Mouse (Mus musculus): ENCODE measurements at regions not wholly inside any gene's neighbourhood (a gene's known extent, or its start where the extent isn't known, plus 50 kb on each side); places are given as distances from the start of the nearest gene placed in this dataset.

DNA sequence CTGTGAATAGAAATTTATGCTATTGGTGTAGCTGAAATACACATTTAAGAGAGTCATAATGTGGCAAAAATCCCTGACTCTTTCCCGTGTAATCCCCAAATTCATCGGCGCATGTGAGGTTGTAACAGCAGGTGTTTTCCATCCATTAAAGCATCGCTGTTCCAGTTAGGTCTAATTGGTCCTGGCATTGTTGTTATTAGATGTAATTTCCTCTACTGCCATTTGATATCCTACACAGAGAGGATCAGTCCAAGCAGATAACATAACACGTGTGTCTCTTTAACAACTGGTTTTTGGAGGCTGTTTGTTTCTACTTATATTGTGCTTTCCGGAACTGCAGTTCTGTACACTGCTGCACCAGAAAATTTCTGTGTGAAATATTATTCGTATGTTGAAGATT lies 101.8 kb downstream of the Vgll3 start:
- WGBS: 81% methylated on average over 7 of the region's 7 CpGs
- Histone ChIP-seq H3K27ac (no peak overlapping the region), H3K4me1 (replicated peaks) (no peaks in the 10 kb centered on the region), H3K9me3 (no peaks in the 10 kb centered on the region), H3K4me3 (no peak overlapping the region), H3K36me3 (no peaks in the 10 kb centered on the region), H3K27me3 (ENCODE audit: insufficient read depth, poor library complexity, severe bottlenecking) (no peaks in the 10 kb centered on the region)
- no peak for DNase-seq (ENCODE audit: low spot score)

GRCm38 (mm10) chr16:65925986-65926385 lies 110.9 kb downstream of the Vgll3 start:
- Histone ChIP-seq H3K27ac (no peak overlapping the region), H3K9me3 (no peaks in the 10 kb centered on the region), H3K27me3 (ENCODE audit: insufficient read depth, poor library complexity, severe bottlenecking) (no peaks in the 10 kb centered on the region), H3K36me3 (no peaks in the 10 kb centered on the region), H3K4me3 (no peak overlapping the region), H3K4me1 (replicated peaks) (no peaks in the 10 kb centered on the region)
- WGBS: 85% methylated on average over 1 of the region's 1 CpGs
- DNase-seq (ENCODE audit: low spot score): no peak

- peaks cover 4% of the 10 kb centered on the region for H3K4me1 ChIP-seq (replicated peaks)
- no peaks in the 10 kb centered on the region for H3K36me3 ChIP-seq
- no peaks in the 10 kb centered on the region for H3K9me3 ChIP-seq
- DNase-seq (ENCODE audit: low spot score): no peak
- no peak overlapping the region for H3K4me3 ChIP-seq
- WGBS: 85% methylated on average over 4 of the region's 4 CpGs
- no peaks in the 10 kb centered on the region for H3K27me3 ChIP-seq (ENCODE audit: insufficient read depth, poor library complexity, severe bottlenecking)
- no peak overlapping the region for H3K27ac ChIP-seq
These were observed 148.8 kb downstream of the Vgll3 start for GRCm38 (mm10) chr16:65963829-65964228.

DNA sequence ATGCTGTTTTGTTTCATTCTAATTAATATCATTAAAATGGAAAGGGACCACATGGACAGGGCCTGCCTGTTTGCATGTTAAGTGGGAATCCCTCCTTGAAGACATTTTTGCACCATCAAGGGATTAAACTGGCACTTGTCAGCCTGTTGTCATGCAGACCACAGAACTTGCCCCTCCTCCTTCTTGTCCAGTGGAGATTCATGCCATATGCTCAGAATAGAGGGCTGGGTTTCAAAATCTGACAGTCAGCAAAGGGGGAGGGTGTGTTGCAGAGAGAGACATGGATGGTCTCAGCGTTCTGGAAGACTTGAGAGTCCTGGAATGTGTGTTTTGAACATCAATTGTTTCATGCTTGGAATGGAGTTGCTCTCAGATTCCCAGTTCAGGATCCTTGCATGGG lies 149.2 kb downstream of the Vgll3 start:
- DNase-seq (ENCODE audit: low spot score): no peak
- WGBS: 41% methylated on average over 1 of the region's 1 CpGs

DNA sequence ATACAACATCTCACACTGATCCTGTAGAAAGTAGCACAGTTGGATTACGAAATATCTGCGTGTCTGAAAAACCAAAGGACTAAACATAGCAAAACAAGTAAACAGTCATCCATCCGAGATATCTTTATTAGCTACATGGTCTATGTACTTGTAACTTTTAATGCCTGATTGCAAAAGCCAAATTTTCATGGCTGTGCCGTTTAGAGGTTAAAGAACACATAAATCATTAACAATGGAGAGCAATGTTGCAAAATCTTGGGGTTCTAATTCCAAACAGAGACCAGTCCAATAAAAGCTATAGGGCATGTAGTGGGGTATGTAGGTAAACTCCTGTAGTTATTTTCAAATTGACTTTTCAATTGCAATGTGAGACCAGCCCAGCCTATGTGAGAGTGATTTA lies 162.0 kb downstream of the Vgll3 start:
- no peak overlapping the region for H3K27ac ChIP-seq
- no peak for DNase-seq (ENCODE audit: low spot score)
- H3K36me3 ChIP-seq: no peaks in the 10 kb centered on the region
- no peak overlapping the region for H3K4me3 ChIP-seq
- H3K4me1 ChIP-seq (replicated peaks): no peaks in the 10 kb centered on the region
- H3K9me3 ChIP-seq: no peaks in the 10 kb centered on the region
- no peaks in the 10 kb centered on the region for H3K27me3 ChIP-seq (ENCODE audit: insufficient read depth, poor library complexity, severe bottlenecking)
- 88% methylated on average over 4 of the region's 4 CpGs for whole genome bisulfite sequencing

More for the DNA sequence above, 149.2 kb downstream of the Vgll3 start:
- Histone ChIP-seq H3K4me1 (replicated peaks) (peaks cover 4% of the 10 kb centered on the region), H3K27me3 (ENCODE audit: insufficient read depth, poor library complexity, severe bottlenecking) (no peaks in the 10 kb centered on the region), H3K36me3 (no peaks in the 10 kb centered on the region), H3K27ac (no peak overlapping the region), H3K9me3 (no peaks in the 10 kb centered on the region), H3K4me3 (no peak overlapping the region)

DNA sequence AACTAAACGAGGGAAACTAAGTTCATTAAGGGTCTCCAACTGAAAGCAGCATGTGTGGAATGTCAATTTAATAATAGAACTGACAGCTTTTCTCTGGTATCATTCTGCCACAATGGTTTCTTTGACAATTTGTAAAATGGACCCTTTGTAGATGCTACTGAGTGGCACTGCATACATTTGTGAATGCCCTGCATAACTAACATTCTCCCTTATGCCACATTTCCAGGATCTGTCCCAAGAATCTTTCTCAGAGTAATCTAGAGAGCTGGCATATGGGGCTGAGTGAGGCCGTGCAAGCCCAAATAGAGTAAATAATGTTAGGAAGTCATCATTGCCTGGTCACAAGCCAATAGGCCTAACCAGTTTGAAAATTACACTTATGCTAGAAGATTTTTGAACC lies 172.1 kb downstream of the Vgll3 start:
- Histone ChIP-seq H3K4me3 (no peak overlapping the region), H3K9me3 (no peaks in the 10 kb centered on the region), H3K4me1 (replicated peaks) (peaks cover 13% of the 10 kb centered on the region; the same call in 1 of the 2 replicates), H3K27me3 (ENCODE audit: insufficient read depth, poor library complexity, severe bottlenecking) (no peaks in the 10 kb centered on the region), H3K36me3 (no peaks in the 10 kb centered on the region), H3K27ac (no peak overlapping the region)
- no peak for DNase-seq (ENCODE audit: low spot score)
- WGBS: 33% methylated on average over 2 of the region's 2 CpGs

- Histone ChIP-seq H3K9me3 (no peaks in the 10 kb centered on the region), H3K36me3 (no peaks in the 10 kb centered on the region), H3K4me3 (no peak overlapping the region), H3K27me3 (ENCODE audit: insufficient read depth, poor library complexity, severe bottlenecking) (no peaks in the 10 kb centered on the region), H3K27ac (no peak overlapping the region), H3K4me1 (replicated peaks) (no peaks in the 10 kb centered on the region)
- WGBS: 91% methylated on average over 1 of the region's 1 CpGs
- DNase-seq (ENCODE audit: low spot score): no peak
These were observed 184.3 kb downstream of the Vgll3 start for GRCm38 (mm10) chr16:65999343-65999742.

- no peaks in the 10 kb centered on the region for H3K4me1 ChIP-seq (replicated peaks)
- no peaks in the 10 kb centered on the region for H3K27me3 ChIP-seq (ENCODE audit: insufficient read depth, poor library complexity, severe bottlenecking)
- DNase-seq (ENCODE audit: low spot score): no peak
- no peaks in the 10 kb centered on the region for H3K36me3 ChIP-seq
- no peaks in the 10 kb centered on the region for H3K9me3 ChIP-seq
- no peak overlapping the region for H3K4me3 ChIP-seq
- WGBS: 87% methylated on average over 6 of the region's 6 CpGs
- no peak overlapping the region for H3K27ac ChIP-seq
These were observed 185.7 kb downstream of the Vgll3 start for GRCm38 (mm10) chr16:66000728-66001273.

DNA sequence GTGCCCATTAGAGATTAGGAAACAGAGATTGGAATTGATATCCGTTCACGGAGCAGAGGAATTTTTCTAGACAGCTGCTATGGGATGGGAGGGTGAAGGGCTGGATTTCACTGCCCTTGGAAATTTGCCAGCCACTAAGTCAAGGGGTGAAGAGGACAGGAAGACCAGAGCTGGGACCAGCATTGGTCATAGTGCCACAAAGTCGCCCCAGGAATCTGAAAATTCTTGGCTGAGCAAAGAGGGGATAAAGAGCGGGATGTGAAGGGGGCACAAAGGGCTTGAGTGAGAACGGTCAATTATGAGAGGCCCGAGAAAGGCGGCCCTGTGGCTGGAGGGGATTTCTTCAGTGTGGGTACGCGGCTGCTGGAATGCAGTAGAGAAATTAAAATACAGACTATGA lies 189.6 kb downstream of the Vgll3 start:
- Histone ChIP-seq H3K9me3 (no peaks in the 10 kb centered on the region), H3K4me3 (no peak overlapping the region), H3K4me1 (replicated peaks) (no peaks in the 10 kb centered on the region), H3K27ac (no peak overlapping the region), H3K36me3 (no peaks in the 10 kb centered on the region), H3K27me3 (ENCODE audit: insufficient read depth, poor library complexity, severe bottlenecking) (no peaks in the 10 kb centered on the region)
- DNase-seq (ENCODE audit: low spot score): no peak
- 82% methylated on average over 9 of the region's 9 CpGs for WGBS

DNA sequence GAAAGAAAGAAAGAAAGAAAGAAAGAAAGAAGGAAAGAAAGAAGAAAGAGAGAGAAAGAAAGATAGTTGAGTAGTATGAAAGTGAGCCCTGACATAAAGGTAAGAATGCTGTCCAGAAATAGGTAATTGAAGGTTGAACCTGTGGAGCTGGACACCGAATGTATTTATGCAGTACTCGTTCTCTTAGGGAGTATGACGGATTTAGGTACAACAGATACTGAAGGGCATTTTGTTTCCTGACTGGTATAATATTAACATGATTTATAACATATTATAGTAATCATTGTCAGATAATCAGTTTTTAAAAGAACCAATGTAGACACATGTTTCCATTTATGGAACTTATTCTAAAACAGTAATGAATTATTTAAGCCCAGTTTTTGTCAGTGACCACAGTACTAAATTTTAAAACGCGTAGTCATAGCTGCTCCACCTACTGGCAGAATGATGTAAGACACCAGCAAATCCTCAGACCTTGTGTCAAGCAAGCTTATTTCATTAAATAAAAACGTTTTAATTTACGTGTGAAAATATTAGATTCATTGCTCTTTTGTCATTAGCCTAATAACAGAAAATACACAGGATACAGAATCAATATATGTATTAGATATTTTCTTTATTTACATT lies 191.0 kb downstream of the Vgll3 start:
- DNase-seq (ENCODE audit: low spot score): peak; percentile 6
- Histone ChIP-seq H3K4me3 (no peak overlapping the region), H3K27me3 (ENCODE audit: insufficient read depth, poor library complexity, severe bottlenecking) (no peaks in the 10 kb centered on the region), H3K9me3 (no peaks in the 10 kb centered on the region), H3K27ac (no peak overlapping the region), H3K4me1 (replicated peaks) (no peaks in the 10 kb centered on the region), H3K36me3 (no peaks in the 10 kb centered on the region)
- 55% methylated on average over 7 of the region's 7 CpGs for whole genome bisulfite sequencing

DNA sequence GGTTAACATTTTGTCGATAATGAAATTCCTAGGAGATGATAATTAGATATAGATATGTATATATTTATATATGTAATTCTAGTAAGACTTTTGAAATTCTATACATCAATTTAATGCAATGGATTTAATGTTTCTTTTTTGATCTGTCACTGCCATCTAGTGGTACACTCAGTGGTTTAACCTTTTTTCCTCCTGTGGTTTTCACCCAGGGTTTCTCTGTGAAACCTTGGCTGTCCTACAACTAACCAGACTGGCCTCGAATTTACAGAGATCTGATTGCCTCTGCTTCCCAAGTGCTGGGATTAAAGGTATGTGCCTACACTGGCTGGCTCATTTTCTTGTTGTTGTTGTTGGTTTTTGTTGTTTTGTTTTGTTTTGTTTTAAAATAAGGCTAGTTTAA lies 198.6 kb downstream of the Vgll3 start:
- 25% methylated on average over 2 of the region's 2 CpGs for whole genome bisulfite sequencing
- no peaks in the 10 kb centered on the region for H3K36me3 ChIP-seq
- H3K9me3 ChIP-seq: no peaks in the 10 kb centered on the region
- no peaks in the 10 kb centered on the region for H3K27me3 ChIP-seq (ENCODE audit: insufficient read depth, poor library complexity, severe bottlenecking)
- H3K4me1 ChIP-seq (replicated peaks): peaks cover 5% of the 10 kb centered on the region
- H3K4me3 ChIP-seq: no peak overlapping the region
- DNase-seq (ENCODE audit: low spot score): no peak
- H3K27ac ChIP-seq: no peak overlapping the region

DNA sequence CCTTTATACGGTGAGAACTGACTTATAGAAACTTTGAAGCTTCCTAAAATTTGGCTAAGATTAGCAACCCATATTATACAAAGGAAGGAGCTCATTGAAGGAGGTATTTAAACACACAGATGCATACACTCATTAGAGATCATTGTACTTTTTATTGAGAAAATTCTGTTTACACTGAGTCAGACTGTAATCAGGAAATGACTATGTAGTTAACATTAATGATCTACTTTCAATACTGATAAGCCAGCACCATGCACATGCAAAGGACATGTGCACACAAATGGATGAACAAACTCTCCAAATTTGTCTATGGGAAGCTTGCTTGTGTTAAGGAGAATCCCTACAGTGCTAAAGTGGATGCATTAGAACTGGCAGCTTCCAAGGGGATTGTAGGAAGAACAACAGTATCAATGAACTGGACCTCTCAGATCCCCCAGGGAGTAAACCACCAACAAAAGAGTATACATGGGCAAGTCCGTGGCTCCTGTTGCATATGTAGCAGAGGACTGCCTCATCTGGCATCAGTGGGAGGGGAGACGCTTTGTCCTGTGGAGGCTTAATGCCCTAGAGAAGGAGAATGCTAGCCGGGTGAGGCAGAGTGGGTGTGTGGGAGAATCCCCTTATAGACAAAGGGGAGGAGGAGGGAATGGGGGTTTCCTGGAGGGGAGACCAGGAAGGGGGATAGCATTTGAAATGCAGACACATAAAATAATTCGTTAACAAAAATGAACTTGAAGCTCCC lies 200.0 kb downstream of the Vgll3 start:
- H3K4me1 ChIP-seq (replicated peaks): peaks cover 5% of the 10 kb centered on the region
- peak; percentile 4 for DNase-seq (ENCODE audit: low spot score)
- WGBS: 36% methylated on average over 5 of the region's 5 CpGs
- no peak overlapping the region for H3K4me3 ChIP-seq
- no peak overlapping the region for H3K27ac ChIP-seq
- H3K9me3 ChIP-seq: no peaks in the 10 kb centered on the region
- H3K36me3 ChIP-seq: no peaks in the 10 kb centered on the region
- no peaks in the 10 kb centered on the region for H3K27me3 ChIP-seq (ENCODE audit: insufficient read depth, poor library complexity, severe bottlenecking)

- H3K4me1 ChIP-seq (replicated peaks): peaks cover 5% of the 10 kb centered on the region
- H3K27me3 ChIP-seq (ENCODE audit: insufficient read depth, poor library complexity, severe bottlenecking): no peaks in the 10 kb centered on the region
- H3K4me3 ChIP-seq: no peak overlapping the region
- DNase-seq (ENCODE audit: low spot score): no peak
- H3K27ac ChIP-seq: no peak overlapping the region
- H3K36me3 ChIP-seq: no peaks in the 10 kb centered on the region
- 86% methylated on average over 2 of the region's 2 CpGs for WGBS
- H3K9me3 ChIP-seq: no peaks in the 10 kb centered on the region
These were observed 202.0 kb downstream of the Vgll3 start for GRCm38 (mm10) chr16:66017040-66017439.
